Mouse (Mus musculus) kidney, postnatal 25 days (tissue): Measurements from ENCODE around the gene Crtc1.
A peak's percentile ranks its signal among the peaks of the same experiment; 100 is the strongest.

Source experiments
- DNase-seq, 2 experiments: peaks; one replicate each; pipeline ENCODE4 v3.0.0; 2021; ENCODE audit warnings: mixed read lengths in 2 of 2

Gene Crtc1

GRCm38 (mm10) chr8:70419879-70420643 lies 19.3 kb downstream of the Crtc1 start:
- DNase-seq, result no peak

DNA sequence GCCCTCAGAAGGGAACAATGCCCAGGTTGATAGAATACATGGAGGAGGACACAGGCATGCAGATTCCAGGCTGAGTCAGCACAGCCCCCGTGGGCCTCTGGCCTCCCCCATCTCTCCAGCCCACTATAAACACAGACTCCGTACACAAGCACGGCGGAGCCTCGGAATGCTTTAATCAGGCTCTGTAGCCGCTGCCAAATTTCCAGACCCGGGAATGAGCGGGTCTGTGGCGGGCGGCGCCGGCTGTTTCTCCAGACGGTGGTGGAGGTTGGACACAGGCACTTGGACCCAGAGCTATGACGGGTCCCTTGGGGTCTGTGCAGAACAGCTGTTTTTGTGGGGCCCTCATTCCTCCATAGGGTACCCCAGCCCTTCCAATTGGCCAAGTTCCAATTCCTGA lies 20.4 kb downstream of the Crtc1 start:
- DNase-seq, result peak in 1 of 2 experiments; percentile 45

DNA sequence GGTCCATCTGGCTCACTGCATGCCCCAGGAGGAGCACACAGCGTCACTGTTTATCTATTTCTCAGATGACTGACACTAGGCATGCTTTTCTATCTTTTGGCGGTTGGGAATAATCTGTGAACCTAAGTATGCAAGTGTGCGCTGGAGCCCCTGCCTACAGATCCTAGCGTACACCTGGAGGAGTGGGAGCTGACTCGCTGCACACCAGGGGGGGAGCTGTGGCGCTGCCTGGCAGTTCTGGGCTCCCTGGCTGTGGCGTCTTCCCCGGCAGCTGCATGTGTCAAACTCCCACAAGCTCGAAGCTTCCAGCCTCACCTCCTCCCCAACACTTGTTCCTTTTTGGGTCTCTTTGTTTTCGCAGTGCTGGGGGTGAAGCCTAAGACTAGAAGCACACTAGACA lies 21.5 kb downstream of the Crtc1 start:
- DNase-seq, result no peak

GRCm38 (mm10) chr8:70416941-70417340 lies 22.4 kb downstream of the Crtc1 start:
- no peak for DNase-seq

DNA sequence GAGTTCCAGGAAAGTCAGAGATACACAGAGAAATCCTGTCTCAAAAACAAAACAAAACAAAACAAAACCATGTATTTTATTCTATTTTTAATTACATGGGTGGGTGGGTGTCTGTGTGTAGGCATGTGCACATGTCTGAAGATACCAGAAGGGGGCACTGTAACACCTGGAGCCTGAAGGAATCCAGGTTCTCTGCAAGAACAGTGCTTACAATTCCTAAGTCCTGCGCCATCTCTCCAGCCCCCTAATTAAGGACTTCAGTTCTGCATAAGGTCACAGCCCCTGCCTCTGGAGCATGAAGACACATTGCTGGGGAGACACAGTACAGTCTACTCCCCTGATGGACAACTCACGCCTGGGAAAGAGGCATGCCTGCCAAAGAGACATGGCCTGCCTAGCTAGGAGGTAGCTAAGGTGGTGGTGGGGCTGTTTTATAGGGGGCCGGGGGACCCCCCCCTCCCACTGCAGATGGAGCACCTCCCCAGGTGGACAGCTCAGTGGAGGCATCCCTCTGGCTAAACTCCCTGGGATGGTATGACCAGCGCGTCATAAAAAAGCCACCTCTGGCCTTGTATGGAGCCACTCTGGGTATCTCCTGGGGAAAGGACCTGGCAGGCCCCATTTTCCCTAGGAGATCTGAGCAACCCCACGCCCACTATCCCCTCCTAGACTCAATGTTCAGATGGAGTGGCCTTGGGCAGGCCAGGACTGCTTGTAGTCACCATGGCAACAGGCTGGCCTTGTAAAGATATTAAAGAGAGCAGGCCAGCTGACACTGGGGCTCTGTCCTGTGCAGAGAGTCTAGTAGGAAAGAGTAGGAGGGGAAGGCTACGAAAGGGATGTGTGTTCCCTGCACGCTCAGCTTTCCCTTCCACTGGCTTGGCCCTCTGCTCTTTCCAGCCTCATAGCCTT lies 23.6 kb downstream of the Crtc1 start:
- DNase-seq, result peak in 1 of 2 experiments; percentile 32

GRCm38 (mm10) chr8:70414310-70414946 lies 25.0 kb downstream of the Crtc1 start:
- no peak for DNase-seq

DNA sequence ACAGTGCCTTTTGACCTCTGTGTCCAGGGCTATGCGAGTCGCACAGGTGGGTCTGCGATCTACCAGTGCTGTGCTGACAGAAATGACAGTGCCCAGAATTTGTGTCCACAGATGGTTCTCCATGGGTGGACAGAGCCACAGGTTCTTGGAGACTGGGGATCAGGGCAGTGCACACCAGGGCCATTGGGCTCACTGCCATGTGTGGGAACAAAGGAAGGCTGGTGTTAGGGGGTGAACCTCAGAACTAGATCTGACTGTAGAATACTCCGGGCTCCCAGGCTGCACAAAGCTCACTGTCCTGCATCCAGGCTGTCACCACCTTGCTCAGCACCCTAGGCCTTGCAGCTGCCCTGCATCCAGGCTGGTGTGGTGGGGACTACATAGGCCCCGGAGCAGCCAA lies 29.1 kb downstream of the Crtc1 start:
- DNase-seq, result no peak

DNA sequence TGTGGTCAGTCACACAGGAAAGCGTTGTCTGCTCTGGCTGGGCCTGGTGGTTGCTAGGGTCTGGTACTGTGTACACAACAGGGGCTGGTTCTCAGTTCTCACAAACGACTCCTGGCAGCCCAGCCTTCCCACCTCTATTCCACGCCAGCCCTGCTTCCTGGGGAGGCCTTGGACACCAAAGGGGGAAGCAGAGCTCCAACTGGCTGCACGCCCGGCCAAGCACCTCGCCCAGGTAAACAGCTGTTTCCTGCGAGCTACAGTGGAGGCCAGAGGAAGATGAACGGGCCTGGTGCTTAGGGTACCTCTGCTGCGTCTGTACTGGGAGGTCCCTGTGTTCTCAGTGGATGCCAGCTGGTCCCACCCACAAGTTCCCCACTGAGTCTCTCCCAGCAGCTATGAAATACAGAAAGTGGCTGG lies 29.9 kb downstream of the Crtc1 start:
- peak; percentile 15 to 54 for DNase-seq

- DNase-seq, result no peak
These were observed 30.4 kb downstream of the Crtc1 start for GRCm38 (mm10) chr8:70409019-70409418.

GRCm38 (mm10) chr8:70408301-70408700 lies 31.1 kb downstream of the Crtc1 start:
- no peak for DNase-seq

GRCm38 (mm10) chr8:70406427-70407069 lies 32.8 kb downstream of the Crtc1 start:
- DNase-seq, result peak; percentile 35 to 71

- DNase-seq, result no peak
These were observed 34.2 kb downstream of the Crtc1 start for GRCm38 (mm10) chr8:70405189-70405588.

DNA sequence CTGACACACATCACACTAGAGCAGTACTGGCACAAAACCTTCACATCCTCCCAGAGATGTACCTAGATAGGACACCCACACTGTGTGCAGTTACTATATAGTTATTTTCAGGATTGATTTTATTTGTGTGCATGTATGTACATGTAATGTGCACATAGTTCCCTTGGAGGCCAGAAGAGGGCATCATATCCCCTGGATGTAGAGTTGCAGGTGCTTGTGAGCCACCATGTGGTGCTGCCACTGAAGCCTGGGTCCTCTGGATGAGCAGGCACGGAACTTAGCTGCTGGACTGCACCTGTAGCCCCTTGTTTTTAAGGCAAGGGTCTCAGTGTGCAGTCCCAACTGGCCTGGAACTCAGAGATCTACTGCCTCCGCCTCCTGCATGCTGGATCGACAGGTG lies 35.2 kb downstream of the Crtc1 start:
- no peak for DNase-seq

GRCm38 (mm10) chr8:70397611-70398563 lies 41.5 kb downstream of the Crtc1 start:
- no peak for DNase-seq

GRCm38 (mm10) chr8:70396184-70396583 lies 43.2 kb downstream of the Crtc1 start:
- DNase-seq, result no peak

DNA sequence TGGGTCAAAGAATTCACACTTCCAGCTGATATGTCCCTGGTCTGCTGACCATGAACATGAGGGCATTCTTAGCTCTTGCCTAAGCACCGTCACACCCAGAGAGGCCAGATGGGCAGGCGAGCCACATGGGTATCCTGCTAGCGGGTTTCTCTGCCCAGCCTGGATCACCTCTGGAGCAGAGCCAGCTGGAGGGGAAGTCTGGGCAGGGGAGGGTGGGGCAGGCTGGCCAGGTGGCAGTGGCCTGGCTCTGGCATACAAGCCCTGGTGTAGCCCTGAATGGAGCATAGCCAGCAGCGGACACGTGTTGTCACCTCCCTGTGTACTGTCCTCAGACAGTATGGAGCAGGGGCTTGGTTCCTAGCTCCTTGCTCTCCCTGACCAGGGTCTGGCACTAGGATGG lies 43.7 kb downstream of the Crtc1 start:
- DNase-seq, result peak; percentile 21 to 63

DNA sequence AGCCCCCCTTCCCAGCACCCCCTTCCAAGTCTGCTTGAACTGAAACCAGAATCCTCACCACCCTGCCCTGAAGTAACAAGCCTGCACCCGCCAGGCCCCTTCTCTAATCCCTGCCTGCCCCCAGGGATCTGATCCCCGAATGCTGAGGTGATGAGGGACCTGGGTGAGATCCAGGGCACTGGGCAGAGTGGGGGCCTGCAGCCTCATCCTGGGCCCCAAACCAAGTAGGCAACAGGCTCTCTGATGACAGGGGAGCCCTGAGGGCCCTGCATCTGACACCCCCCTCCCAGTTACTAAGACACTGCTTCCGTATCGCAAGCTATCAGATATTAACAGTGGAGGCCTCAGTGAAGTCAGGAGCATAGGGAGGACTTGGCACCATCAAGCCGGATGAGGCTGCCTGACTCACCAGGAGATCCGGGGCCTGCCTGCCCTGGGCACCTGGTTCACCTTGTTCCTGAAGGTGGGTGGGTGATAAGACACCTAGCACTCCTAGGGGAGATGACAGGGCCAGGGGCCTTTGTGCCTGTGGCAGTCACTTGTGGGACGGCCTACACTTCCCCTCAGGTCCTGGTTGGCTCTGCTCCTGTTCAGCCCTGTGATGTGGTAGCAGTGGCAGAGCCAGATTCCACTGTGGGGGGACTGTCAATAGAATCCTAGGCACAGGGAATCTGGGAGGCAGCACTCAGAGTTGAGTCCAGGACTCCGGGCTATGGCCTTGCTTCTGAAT lies 44.9 kb downstream of the Crtc1 start:
- DNase-seq, result no peak

DNA sequence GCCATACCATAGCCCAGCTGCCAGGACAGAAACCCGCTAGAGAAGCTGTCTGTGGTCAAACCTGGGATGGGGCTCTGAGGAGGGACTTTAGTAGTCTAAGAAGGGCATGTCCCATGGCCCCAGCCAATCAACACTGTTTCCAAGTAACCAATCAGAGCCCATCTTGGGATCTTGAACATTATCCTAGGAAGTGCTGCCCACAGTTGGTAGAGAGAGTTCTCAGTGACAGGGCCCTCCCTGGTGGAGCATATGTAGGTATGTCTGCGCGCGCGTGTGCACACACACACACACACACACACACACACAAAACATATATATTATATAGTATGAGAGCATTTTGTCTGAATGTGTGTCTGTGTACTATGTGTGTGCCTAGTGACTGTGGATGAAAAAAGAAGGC lies 46.3 kb downstream of the Crtc1 start:
- no peak for DNase-seq

DNA sequence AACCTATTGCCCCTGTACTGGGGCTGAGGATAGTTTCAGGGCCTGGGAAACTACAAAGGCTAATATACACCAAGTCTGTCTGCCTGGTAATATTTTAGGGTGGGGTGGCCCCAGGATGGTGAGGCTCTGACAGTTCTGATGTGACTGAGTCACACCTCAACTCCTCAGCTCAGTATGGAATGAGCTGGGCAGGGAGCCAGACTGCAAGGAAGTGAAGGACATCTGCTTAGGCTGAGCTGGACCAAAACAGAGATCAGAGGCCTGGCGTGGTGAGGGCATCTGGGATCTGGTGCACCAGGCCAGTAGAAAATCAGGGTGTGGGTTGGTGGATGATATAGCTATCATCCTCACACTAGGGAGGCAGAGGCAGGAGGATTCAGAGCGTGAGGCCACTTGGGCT lies 49.7 kb downstream of the Crtc1 start:
- DNase-seq, result no peak

GRCm38 (mm10) chr8:70383287-70383686 lies 56.1 kb downstream of the Crtc1 start:
- DNase-seq, result peak; percentile 77

DNA sequence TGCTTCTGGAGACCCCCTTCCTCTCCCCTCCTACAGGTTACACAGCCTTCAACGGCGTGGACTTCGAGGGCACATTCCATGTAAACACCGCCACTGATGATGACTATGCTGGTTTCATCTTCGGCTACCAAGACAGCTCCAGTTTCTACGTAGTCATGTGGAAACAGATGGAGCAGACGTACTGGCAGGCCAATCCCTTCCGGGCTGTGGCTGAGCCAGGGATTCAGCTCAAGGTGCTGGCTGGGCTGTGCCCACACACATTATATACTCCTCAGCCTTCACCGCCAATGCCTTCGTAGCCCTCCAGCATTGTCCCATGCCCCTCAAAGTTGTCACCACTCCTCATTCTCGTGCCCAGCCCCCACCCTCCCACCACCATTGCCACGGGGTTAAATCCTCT lies 59.3 kb downstream of the Crtc1 start:
- DNase-seq, result no peak
